Mouse (Mus musculus) CD4-positive, CD25-positive, alpha-beta regulatory T cell (primary cell): Measurements from ENCODE around the gene Pin1rt1. TPM values are rescaled to one million over a fixed set of nuclear protein-coding genes. Genes with fewer than 3 reads are reported as not detected.

ENCODE experiments used
- polyA plus RNA-seq: library from polyadenylated mRNA; unstranded; fragments of 100-300 nt; shearing (Covaris generic); gene quantifications from one replicate; pipeline ENCODE4 v1.2.1, GENCODE M21; 2017

The Pin1rt1 gene
- polyA plus RNA-seq = not detected

DNA sequence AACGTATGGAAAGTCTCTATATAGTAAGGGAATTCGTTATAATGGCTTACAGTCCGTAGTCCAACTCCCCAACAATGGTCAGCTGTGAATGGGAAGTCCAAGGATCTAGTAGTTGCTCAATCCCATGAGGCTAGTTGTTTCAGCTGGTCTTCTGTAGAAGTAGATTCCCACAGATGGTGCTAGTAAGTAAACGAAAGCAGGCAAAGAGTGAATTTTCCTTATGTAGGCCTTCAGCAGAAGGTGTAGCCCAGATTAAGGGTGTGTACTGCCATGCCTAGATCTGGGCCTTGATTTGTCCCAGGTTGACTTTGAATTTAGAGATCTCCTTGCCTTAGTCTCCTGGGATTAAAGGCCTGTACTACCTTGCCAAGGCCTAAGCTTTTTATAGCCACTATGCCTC, at the start of gene Pin1rt1:
Pin1rt1 (minus strand) TSS at position 101 of the 400 bp plus-strand sequence.

GRCm38 (mm10) chr2:104742741-104743064, 26.5 kb upstream of the Pin1rt1 start, which contains the start of gene Depdc7:
TSS of gene Depdc7 (minus strand) at chr2:104742878.

DNA sequence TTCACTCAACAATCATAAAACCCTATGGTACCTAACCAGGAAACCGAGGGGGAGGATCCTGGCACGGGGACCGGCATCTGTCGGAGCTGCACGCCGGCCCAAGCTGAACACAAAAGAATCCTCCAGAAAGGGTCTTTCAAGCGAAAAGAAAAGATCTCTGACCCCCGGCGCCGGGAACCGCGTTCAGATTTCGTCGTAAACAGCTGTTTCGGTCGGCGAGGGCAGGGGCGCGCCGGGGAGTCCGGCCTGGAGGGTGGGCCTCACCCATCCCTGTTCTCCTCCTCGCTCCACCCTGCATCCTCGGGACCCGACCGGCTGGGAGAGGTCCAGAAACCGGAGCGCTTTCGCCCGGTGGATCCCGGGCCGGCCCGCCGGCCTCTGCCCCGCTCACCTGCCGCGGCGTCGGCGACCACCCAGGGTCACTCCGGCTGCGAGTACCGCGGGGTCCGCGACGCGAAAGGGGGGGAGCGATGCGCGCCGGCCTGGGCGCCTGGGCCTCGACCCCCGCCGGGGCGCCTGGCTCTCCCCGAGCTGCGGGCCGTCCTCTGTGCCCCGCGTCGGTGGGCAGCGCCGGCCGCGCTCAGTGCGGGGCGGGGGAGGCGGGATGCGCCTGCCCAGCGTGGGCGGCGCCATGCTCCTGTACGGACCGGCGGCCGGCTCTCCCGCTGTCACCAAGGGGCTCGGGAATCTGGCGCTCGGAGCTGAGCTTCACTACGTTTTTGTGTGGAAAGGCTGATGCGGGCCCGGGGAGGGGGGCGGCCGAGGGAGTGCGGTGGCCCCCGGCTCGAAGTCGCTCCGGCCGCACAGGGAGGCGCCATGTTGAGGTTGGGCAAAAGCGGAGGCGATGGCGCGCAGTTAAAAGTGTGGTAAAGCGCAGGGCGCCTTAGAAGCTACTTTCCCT, 4.3 kb downstream of the Pin1rt1 start, which contains the start of gene Tcp11l1:
Tcp11l1 (minus strand) TSS at position 585 of the 901 bp plus-strand sequence.

Other genes with a start within 250 kb of the Pin1rt1 start
- gene Hipk3, start 221.9 kb downstream of the Pin1rt1 start, polyA plus RNA-seq = 48.4 TPM
- 71.3 TPM for gene Cstf3, start 125.9 kb downstream of the Pin1rt1 start, polyA plus RNA-seq
- 0.87 TPM for gene Tcp11l1, start 4.2 kb downstream of the Pin1rt1 start, polyA plus RNA-seq
- gene Depdc7, start 26.5 kb upstream of the Pin1rt1 start, polyA plus RNA-seq = 0.10 TPM
- gene Qser1, start 100.4 kb upstream of the Pin1rt1 start, polyA plus RNA-seq = 3.2 TPM
- gene Prrg4, start 133.5 kb upstream of the Pin1rt1 start, polyA plus RNA-seq = 1.4 TPM
- 4.1 TPM for gene Ccdc73, start 151.4 kb upstream of the Pin1rt1 start, polyA plus RNA-seq